Mouse (Mus musculus) forebrain, embryonic 12.5 days (tissue): ENCODE results near the gene Foxp1. TPM values are rescaled to one million over a fixed set of nuclear protein-coding genes. Genes with fewer than 3 reads are reported as not detected.

Source experiments
- ATAC-seq: fragments of 200-750 bp; cut with Nextera tagmentation; 2 replicates; pipeline ENCODE4 v1.8.0; 2017; ENCODE audit warnings: moderate TSS enrichment; ENCODE audit not compliant: low FRiP score
- H3K27ac ChIP-seq: fragments of 300-500 bp; sonication (generic); 2 replicates; pipeline ENCODE4 v1.5.1; 2016; ENCODE audit warnings: mild to moderate bottlenecking
- H3K27me3 ChIP-seq: fragments of 300-500 bp; sonication (generic); 2 replicates; pipeline ENCODE4 v1.6.1; 2016; ENCODE audit warnings: mild to moderate bottlenecking
- H3K36me3 ChIP-seq: fragments of 300-500 bp; sonication (generic); replicated peaks from 2 replicates; pipeline ENCODE4 v1.6.1; 2016; ENCODE audit warnings: mild to moderate bottlenecking
- H3K4me1 ChIP-seq: fragments of 300-500 bp; sonication (generic); 2 replicates; pipeline ENCODE4 v1.6.1; 2016
- H3K4me2 ChIP-seq: fragments of 300-500 bp; sonication (generic); 2 replicates; pipeline ENCODE4 v1.6.1; 2016; ENCODE audit warnings: mild to moderate bottlenecking, moderate library complexity
- H3K4me3 ChIP-seq: fragments of 300-500 bp; sonication (generic); replicated peaks from 2 replicates; pipeline ENCODE4 v1.5.1; 2016; ENCODE audit warnings: mild to moderate bottlenecking
- H3K9ac ChIP-seq: fragments of 300-500 bp; sonication (generic); 2 replicates; pipeline ENCODE4 v1.6.1; 2016; ENCODE audit warnings: mild to moderate bottlenecking
- H3K9me3 ChIP-seq: fragments of 300-500 bp; sonication (generic); 2 replicates; pipeline ENCODE4 v1.6.1; 2016
- WGBS: fragments of 180-500 bp; shearing (Covaris S2); methylation state at CpG from one replicate; pipeline ENCODE4 v1.1.7; 2016; 5-methylcytosine and 5-hydroxymethylcytosine counted together
- polyA plus RNA-seq: library from polyadenylated mRNA; unstranded; fragments of >200 nt; fragmentation: Nextera tagmentation; extraction: Ambion mirVana; gene quantifications from 2 replicates; pipeline ENCODE4 v1.2.1, GENCODE M21; 2016

Gene Foxp1
- polyA plus RNA-seq, 1 experiment from 2014 or later: 77.3 TPM

- Histone ChIP-seq H3K27ac (no peak overlapping the region), H3K9ac (no peak overlapping the region), H3K36me3 (no peaks in the 10 kb centered on the region), H3K27me3 (no peaks in the 10 kb centered on the region), H3K4me1 (peaks cover 25% of the 10 kb centered on the region), H3K4me2 (no peak overlapping the region), H3K9me3 (no peaks in the 10 kb centered on the region), H3K4me3 (no peak overlapping the region)
- ATAC-seq: no peak
- 66% methylated on average over 6 of the region's 6 CpGs for WGBS
These were observed 146.7 kb downstream of the Foxp1 start for GRCm38 (mm10) chr6:99375865-99376264.

DNA sequence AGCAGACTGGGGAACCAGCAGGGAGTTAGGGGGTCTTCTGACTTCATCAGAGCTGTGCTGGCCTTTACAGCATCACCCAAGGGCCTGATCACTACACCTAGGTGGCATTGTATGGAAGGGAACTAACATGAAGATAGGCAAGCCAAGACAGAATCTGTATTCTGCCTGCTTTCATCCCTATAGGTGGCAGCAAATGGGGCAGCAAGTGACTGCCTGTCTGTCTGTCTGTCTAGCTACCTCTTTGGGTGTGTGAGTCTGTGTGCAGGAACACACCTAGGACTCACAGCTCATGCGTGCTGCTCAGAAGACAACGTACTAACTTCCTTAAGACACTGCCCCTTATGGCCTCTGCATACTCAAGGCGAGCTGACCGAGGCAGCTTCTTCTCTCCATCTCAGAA, 147.1 kb downstream of the Foxp1 start:
- 84% methylated on average over 4 of the region's 4 CpGs for WGBS
- H3K4me2 ChIP-seq: no peak overlapping the region
- H3K27me3 ChIP-seq: no peaks in the 10 kb centered on the region
- H3K9ac ChIP-seq: no peak overlapping the region
- H3K27ac ChIP-seq: no peak overlapping the region; the same call in 1 of the 2 replicates
- no peak overlapping the region for H3K4me3 ChIP-seq
- no peak for ATAC-seq
- H3K9me3 ChIP-seq: no peaks in the 10 kb centered on the region
- H3K4me1 ChIP-seq: peaks cover 25% of the 10 kb centered on the region
- H3K36me3 ChIP-seq: no peaks in the 10 kb centered on the region

GRCm38 (mm10) chr6:99374448-99375271, 147.9 kb downstream of the Foxp1 start:
- no peak for ATAC-seq
- WGBS: 74% methylated on average over 19 of the region's 19 CpGs
- Histone ChIP-seq H3K36me3 (no peaks in the 10 kb centered on the region), H3K9ac (no peak overlapping the region), H3K4me3 (no peak overlapping the region), H3K27me3 (no peaks in the 10 kb centered on the region), H3K9me3 (no peaks in the 10 kb centered on the region), H3K27ac (no peak overlapping the region), H3K4me1 (peaks cover 25% of the 10 kb centered on the region), H3K4me2 (no peak overlapping the region)

- no peaks in the 10 kb centered on the region for H3K9me3 ChIP-seq
- no peak overlapping the region for H3K4me2 ChIP-seq
- H3K4me1 ChIP-seq: peaks cover 21% of the 10 kb centered on the region
- no peaks in the 10 kb centered on the region for H3K27me3 ChIP-seq
- H3K36me3 ChIP-seq: no peaks in the 10 kb centered on the region
- WGBS: 90% methylated on average over 5 of the region's 5 CpGs
- H3K27ac ChIP-seq: no peak overlapping the region
- no peak for ATAC-seq
- H3K9ac ChIP-seq: no peak overlapping the region
- H3K4me3 ChIP-seq: no peak overlapping the region
These were observed 150.1 kb downstream of the Foxp1 start for GRCm38 (mm10) chr6:99372427-99372826.

GRCm38 (mm10) chr6:99372016-99372415, 150.5 kb downstream of the Foxp1 start:
- no peaks in the 10 kb centered on the region for H3K36me3 ChIP-seq
- H3K4me1 ChIP-seq: peaks cover 17% of the 10 kb centered on the region; the same call in 1 of the 2 replicates
- H3K9ac ChIP-seq: no peak overlapping the region
- 93% methylated on average over 6 of the region's 6 CpGs for WGBS
- no peak overlapping the region for H3K4me2 ChIP-seq
- no peaks in the 10 kb centered on the region for H3K9me3 ChIP-seq
- H3K27me3 ChIP-seq: no peaks in the 10 kb centered on the region
- no peak overlapping the region for H3K4me3 ChIP-seq
- no peak overlapping the region for H3K27ac ChIP-seq
- no peak for ATAC-seq

DNA sequence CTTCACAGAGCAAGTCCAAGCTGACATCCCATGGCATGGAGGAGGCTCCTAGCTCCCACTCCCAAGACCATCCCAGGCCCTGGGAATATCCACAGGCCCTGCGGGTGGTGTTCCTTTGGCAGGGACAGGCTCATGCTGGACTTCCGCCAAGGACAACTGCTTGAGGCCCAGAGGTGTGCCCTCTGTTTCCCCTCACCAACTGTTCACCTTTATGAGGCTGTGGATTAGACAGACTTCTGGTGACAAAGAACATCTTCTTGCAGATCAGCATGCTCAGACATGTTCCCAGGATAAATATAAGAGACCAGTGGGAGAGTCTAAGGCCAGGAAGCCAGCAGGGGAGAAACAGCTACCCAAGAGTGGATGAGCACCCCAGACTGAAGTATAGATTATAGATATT, 152.6 kb downstream of the Foxp1 start:
- no peaks in the 10 kb centered on the region for H3K36me3 ChIP-seq
- no peak overlapping the region for H3K4me2 ChIP-seq
- WGBS: 91% methylated on average over 2 of the region's 2 CpGs
- H3K27ac ChIP-seq: no peak overlapping the region
- no peak overlapping the region for H3K4me3 ChIP-seq
- H3K4me1 ChIP-seq: 0 out of 2 replicates have a peak, but pooled peaks cover under 1% of the 10 kb centered on the region
- H3K27me3 ChIP-seq: no peaks in the 10 kb centered on the region
- no peaks in the 10 kb centered on the region for H3K9me3 ChIP-seq
- H3K9ac ChIP-seq: no peak overlapping the region
- no peak for ATAC-seq

DNA sequence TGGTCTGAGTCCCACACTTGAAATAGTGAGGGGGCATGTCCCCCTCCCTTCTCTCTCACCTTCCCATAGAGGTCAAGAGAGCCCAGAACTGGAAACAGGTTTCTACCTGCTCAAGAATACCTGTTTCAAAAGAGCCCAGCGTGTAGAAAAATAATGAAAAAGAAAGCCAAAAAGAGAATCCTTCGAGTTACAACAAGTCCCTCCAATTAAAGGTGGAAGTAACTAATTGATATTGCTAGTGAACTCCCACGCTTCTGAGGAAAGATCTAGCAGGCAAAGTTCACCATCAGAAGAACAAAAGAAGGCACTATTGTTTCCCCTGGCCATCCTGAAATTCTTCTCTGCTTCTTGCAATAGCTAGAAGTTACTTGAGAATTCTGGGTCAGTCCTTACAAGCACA, 153.4 kb downstream of the Foxp1 start:
- H3K4me2 ChIP-seq: no peak overlapping the region
- no peaks in the 10 kb centered on the region for H3K4me1 ChIP-seq
- H3K4me3 ChIP-seq: no peak overlapping the region
- WGBS: 87% methylated on average over 3 of the region's 3 CpGs
- no peaks in the 10 kb centered on the region for H3K9me3 ChIP-seq
- H3K36me3 ChIP-seq: no peaks in the 10 kb centered on the region
- no peak overlapping the region for H3K27ac ChIP-seq
- no peak overlapping the region for H3K9ac ChIP-seq
- ATAC-seq: no peak
- no peaks in the 10 kb centered on the region for H3K27me3 ChIP-seq

DNA sequence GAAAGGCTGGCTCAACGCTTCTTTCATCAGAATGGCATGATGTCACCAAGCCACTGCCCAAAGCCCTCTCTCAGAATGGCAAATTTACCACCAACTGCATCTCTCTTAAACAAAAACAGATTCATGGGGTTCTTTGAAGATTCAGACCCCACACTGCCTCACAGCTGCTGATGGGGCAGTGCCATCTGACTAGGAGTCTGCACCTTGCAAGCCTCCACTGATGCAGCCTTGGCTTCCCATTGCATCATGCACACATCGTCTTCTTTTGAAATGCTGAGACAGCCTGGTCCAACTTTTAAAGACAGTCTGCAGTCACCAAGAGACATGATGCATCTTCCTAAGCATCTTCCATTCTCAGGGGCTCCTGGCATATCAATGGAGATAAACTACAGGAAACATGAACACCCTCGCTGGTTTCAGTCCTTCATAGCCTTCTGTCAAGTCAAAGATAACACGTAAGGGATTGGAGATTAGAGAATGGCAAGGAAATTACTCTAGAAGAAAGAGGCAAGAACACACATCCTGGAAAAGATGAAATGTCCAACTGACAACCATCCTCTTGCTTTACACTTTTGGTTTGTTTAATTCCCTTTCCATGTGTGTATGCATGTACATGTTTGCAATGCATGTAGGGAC, 154.3 kb downstream of the Foxp1 start:
- Histone ChIP-seq H3K27me3 (no peaks in the 10 kb centered on the region), H3K36me3 (no peaks in the 10 kb centered on the region), H3K4me3 (no peak overlapping the region), H3K9me3 (no peaks in the 10 kb centered on the region), H3K4me1 (no peaks in the 10 kb centered on the region), H3K4me2 (no peak overlapping the region), H3K27ac (no peak overlapping the region), H3K9ac (no peak overlapping the region)
- no peak for ATAC-seq
- WGBS: 89% methylated on average over 4 of the region's 4 CpGs

GRCm38 (mm10) chr6:99364545-99364944, 158.0 kb downstream of the Foxp1 start:
- WGBS: 81% methylated on average over 6 of the region's 6 CpGs
- no peaks in the 10 kb centered on the region for H3K27me3 ChIP-seq
- H3K9ac ChIP-seq: no peak overlapping the region
- no peaks in the 10 kb centered on the region for H3K4me1 ChIP-seq
- H3K27ac ChIP-seq: no peak overlapping the region
- no peaks in the 10 kb centered on the region for H3K9me3 ChIP-seq
- no peaks in the 10 kb centered on the region for H3K36me3 ChIP-seq
- no peak overlapping the region for H3K4me2 ChIP-seq
- no peak overlapping the region for H3K4me3 ChIP-seq
- no peak for ATAC-seq

- WGBS: 89% methylated on average over 4 of the region's 4 CpGs
- no peaks in the 10 kb centered on the region for H3K27me3 ChIP-seq
- no peak for ATAC-seq
- H3K4me1 ChIP-seq: no peaks in the 10 kb centered on the region
- H3K9ac ChIP-seq: no peak overlapping the region
- no peak overlapping the region for H3K4me3 ChIP-seq
- H3K4me2 ChIP-seq: no peak overlapping the region
- H3K27ac ChIP-seq: no peak overlapping the region
- no peaks in the 10 kb centered on the region for H3K36me3 ChIP-seq
- H3K9me3 ChIP-seq: no peaks in the 10 kb centered on the region
These were observed 161.9 kb downstream of the Foxp1 start for GRCm38 (mm10) chr6:99360581-99360980.

DNA sequence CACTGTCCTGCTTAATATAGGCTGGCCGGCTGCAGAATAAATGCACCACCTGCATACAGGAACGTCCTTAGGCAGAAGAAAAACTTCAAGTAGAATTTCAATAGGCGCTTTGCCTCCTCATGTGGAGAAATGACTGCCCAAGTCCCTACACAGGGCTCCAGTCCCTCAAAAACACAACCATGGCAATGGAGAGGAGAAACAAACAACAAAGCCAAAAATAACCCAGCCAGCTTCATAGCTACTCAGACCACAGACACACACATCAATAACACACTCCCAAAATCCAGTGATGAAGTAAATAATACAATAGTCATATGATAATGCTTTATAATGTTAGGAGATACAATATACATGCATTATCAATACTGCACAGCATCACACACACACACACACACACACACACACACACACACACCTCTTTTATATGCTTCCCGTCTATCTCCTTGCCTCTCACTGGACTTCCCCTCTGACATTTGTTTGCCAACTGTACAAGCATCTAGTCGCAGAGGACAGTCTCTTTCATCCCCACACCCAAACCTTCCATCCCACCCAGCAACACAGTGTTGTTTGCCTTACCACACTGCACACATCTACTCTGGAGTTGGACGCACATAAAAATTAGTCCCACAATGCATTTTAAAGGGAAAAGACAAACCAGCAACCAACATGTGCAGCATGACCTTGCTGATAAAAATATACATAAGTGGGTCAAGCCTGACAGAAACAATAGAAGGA, 162.6 kb downstream of the Foxp1 start:
- Histone ChIP-seq H3K36me3 (no peaks in the 10 kb centered on the region), H3K9ac (no peak overlapping the region), H3K9me3 (no peaks in the 10 kb centered on the region), H3K4me3 (no peak overlapping the region), H3K27me3 (no peaks in the 10 kb centered on the region), H3K4me2 (no peak overlapping the region), H3K4me1 (no peaks in the 10 kb centered on the region), H3K27ac (no peak overlapping the region)
- no peak for ATAC-seq
- WGBS: 87% methylated on average over 6 of the region's 6 CpGs

GRCm38 (mm10) chr6:99359036-99359698, 163.4 kb downstream of the Foxp1 start:
- Histone ChIP-seq H3K4me1 (no peaks in the 10 kb centered on the region), H3K9me3 (no peaks in the 10 kb centered on the region), H3K9ac (no peak overlapping the region), H3K36me3 (no peaks in the 10 kb centered on the region), H3K27ac (no peak overlapping the region), H3K4me2 (no peak overlapping the region), H3K4me3 (no peak overlapping the region), H3K27me3 (no peaks in the 10 kb centered on the region)
- no peak for ATAC-seq
- WGBS: 90% methylated on average over 9 of the region's 9 CpGs
